Mouse (Mus musculus) heart, postnatal 0 days (tissue): ENCODE measurements around the gene Kif1c.

ENCODE experiments used
- CTCF ChIP-seq: IDR thresholded peaks from 2 replicates; pipeline ENCODE4 v1.5.1; 2016; ENCODE audit warnings: antibody characterized with exemption, control low read depth, low read depth
- EP300 ChIP-seq: IDR thresholded peaks from 2 replicates; pipeline ENCODE4 v1.6.1; 2016; ENCODE audit warnings: antibody characterized with exemption, low read depth

DNA sequence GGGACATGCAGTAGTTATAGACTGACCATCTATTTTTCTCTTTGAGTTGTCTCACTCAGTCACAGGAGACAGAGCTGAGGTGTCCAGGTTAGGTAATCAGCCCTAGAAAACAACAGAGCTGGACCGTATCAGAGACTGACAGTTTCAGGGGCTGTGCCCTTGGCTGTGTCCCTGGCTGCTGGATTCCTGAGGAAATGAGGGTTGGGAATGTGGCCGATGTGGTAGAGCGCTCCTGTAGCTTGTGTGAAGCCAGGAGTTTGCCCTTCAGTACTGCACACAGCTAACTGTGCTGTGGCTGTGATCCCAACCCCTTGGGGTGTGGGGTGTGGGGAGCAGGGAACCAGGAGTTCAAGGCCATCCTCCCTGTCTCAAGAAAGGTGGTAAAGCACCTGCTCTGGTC, 20.7 kb downstream of the Kif1c start:
- TF ChIP-seq EP300 (no peak), CTCF (no peak)
